Mouse (Mus musculus): ENCODE measurements at regions not wholly inside any gene's neighbourhood (a gene's known extent, or its start where the extent isn't known, plus 50 kb on each side); places are given as distances from the start of the nearest gene placed in this dataset.
"Not testable (repeated sequence)": the region's sequence is repeated elsewhere in the genome, so short reads cannot be mapped to it uniquely, and the experiment has no call there.

GRCm38 (mm10) chr12:77526581-77526980 is 288.7 kb downstream of the Fut8 start:
- in situ Hi-C loops (cut with MboI; ENCODE audit: low sequenced_read_pairs): not testable (repeated sequence)

- in situ Hi-C loops (cut with MboI; ENCODE audit: low sequenced_read_pairs): no loop called here
Observed at GRCm38 (mm10) chr12:77527499-77527898, 289.6 kb downstream of the Fut8 start.

DNA sequence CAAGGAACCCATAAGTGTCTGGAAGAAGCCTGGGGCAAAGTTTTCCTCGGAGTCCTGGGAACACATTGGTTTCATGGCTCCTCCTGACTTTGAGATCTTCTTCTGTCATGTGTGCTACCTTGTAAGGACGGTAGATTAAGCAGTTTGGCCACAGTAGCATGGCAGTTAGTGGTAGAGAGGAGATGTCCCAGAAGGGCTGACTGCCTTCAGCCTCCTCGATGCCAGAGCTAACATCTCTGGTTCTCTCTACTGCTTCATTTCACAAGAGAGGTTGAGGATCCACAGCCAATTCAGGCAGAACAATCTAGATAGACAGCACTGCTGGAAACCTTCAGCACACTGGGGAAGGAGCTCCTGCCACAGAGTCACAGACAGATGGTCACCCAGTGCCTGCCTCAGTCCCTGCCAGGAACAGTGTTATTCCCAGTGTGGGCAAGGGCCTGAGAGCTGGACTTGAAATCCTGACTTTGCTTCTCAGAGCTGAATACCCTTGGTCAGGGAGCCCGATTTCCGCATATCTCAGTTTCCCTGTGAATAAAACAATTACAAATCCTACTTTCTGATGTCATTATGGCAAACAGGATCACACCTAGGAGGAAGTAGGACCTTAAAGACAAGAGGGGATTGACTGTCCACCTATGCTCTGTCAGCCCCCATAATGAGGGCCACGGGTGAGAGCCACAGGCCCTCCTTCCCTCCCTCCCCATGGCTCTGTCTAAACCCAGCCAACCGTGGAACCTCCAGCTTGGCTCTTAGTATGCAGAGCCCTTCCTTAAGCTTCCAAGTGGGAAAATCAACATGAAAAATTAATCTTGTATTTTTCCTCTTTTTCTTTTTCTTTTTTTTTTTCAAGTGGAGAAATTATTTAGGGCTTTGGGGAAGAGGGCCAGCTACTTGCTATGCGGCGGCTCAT is 290.3 kb downstream of the Fut8 start:
- in situ Hi-C loops (cut with MboI; ENCODE audit: low sequenced_read_pairs): no loop called here

DNA sequence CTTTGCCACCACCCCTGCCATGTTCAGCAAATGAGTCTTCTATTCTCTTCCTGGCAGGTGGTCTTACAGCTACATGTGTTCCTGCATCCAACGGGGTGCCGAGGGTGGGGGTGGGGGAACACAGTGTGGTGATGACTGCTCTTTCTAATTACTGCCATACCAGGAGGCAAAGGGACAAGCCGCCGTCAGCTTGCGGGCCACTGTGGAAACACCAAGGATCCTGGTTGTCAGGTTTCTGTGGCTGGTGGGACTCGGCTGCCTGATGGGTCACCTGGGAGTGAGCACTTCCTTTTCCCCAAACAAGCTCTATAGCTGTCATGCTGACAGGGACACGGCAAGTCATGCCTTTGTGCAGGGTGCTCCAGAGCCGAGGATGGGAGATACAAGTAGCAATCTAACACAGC is 290.9 kb downstream of the Fut8 start:
- in situ Hi-C loops (cut with MboI; ENCODE audit: low sequenced_read_pairs): no loop called here

DNA sequence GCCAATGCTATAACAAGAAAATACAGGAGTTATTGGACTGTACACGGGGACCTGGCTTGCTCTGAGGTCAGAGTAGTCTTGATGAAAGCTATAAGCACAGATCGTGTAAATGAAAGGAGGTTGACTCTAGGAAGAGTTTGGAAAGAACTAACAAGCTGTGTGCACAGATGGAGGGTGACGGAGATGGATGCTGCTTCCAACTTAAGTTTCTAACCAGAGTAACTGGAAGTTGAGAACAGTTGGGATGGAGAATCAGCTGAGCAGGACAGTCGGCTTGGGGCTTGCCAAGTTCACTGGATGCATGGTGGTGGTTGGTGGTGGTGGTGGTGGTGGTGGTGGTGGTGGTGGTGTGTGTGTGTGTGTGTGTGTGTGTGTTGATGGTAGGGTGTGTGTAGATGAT is 291.5 kb downstream of the Fut8 start:
- in situ Hi-C loops (cut with MboI; ENCODE audit: low sequenced_read_pairs): no loop called here

DNA sequence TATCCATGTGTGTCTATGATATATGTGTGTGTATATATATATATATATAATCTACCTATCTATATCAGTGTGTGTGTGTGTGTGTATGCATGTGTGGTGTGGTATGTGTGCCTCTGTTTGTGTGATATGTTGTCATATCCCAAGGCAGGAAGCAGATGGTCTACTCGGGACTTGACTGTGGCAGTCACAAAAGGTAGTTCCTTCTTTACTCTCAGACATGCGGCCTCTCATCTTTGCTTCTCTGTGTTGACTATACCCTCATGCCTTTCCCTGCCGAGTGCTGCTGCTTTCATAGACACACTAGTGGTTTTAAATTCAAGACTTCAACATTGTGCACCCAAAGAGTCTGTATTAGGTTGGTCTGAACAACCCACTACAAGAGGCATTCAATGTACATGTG is 292.0 kb downstream of the Fut8 start:
- in situ Hi-C loops (cut with MboI; ENCODE audit: low sequenced_read_pairs): no loop called here

DNA sequence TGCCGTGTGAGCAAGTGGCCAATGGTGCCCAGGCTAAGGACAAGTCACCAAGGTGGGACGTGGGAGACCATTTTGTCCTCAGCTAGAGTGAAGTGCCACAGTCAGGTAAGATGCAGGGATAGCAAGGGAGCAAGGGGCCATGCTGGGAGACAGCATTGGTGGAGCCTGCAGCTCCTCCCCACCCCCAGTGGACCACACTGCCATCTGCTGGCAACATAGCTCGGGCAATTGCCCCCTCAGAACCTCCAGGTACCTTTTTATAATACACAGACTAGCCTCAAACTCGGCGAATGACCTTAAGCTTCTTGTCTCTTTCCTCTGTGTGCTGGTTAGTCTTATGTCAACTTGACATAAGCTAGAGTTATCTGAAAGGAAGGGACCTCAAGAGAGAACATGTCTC is 293.4 kb downstream of the Fut8 start:
- in situ Hi-C loops (cut with MboI; ENCODE audit: low sequenced_read_pairs): no loop called here

- in situ Hi-C loops (cut with MboI; ENCODE audit: low sequenced_read_pairs): no loop called here
Observed at GRCm38 (mm10) chr12:77532547-77532946, 294.6 kb downstream of the Fut8 start.

- in situ Hi-C loops (cut with MboI; ENCODE audit: low sequenced_read_pairs): no loop called here
Observed at GRCm38 (mm10) chr12:77533606-77534005, 295.7 kb downstream of the Fut8 start.

- in situ Hi-C loops (cut with MboI; ENCODE audit: low sequenced_read_pairs): no loop called here
Observed at GRCm38 (mm10) chr12:77534079-77534478, 296.2 kb downstream of the Fut8 start.

- in situ Hi-C loops (cut with MboI; ENCODE audit: low sequenced_read_pairs): no loop called here
Observed at GRCm38 (mm10) chr12:77535147-77535546, 297.2 kb downstream of the Fut8 start.

- in situ Hi-C loops (cut with MboI; ENCODE audit: low sequenced_read_pairs): no loop called here
Observed at GRCm38 (mm10) chr12:77537139-77537848, 299.4 kb downstream of the Fut8 start.

DNA sequence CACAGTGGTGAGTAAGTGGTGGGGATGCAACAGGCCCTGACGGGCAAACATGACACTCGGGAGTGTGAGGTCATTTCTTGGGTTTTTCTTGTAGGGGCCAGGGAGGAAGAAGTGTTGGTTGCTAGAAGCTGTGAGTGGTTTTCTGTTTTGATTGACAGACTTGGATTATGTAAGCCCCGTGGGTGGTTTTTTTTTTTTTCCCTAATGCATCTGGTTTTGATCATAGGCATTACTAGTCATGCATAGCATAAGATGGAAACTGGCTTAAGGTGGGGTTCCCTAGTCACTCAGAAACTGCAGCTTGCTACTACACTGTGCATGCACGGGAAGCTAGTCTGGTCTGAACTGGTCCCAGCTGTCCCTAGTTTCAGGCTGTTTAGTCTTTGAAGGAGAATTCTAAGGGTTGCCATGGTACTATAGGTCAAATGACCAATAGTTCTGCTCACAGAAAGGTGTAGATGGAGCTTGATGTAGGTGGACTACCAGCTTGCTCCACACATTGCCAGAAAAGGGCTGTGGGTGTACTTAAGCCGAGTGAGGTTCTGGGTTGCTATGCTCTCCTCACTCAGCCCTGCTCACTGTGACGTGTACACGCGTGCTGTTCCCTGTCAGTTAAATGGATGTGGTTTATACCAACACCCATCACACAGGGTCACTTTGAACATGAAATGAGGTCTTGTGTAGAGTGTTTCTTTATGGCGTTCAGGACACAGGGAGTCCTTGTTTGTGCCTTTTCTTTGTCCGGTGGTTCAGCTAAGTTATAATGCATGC is 301.9 kb downstream of the Fut8 start:
- in situ Hi-C loops (cut with MboI; ENCODE audit: low sequenced_read_pairs): no loop called here

GRCm38 (mm10) chr12:77541051-77541765 is 303.3 kb downstream of the Fut8 start:
- in situ Hi-C loops (cut with MboI; ENCODE audit: low sequenced_read_pairs): no loop called here

DNA sequence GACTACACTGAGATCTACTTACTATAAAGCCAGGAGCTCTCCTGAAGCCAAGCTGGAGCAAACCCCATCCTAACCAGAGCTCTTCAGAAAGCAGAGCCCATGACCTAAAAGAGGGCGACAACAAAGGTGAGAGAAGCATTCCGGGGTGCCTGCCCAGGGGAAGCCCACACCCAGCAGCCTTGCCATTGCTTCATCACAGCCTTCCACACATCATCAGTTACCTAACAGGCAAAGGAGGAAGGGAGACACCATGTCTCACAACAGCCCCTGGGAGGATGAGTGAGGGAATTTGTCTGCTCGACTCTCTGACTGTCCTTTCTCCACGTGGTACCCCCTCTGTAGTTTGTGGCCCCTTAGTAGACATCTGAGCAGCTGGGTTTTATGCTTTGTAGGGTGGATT is 303.9 kb downstream of the Fut8 start:
- in situ Hi-C loops (cut with MboI; ENCODE audit: low sequenced_read_pairs): no loop called here

DNA sequence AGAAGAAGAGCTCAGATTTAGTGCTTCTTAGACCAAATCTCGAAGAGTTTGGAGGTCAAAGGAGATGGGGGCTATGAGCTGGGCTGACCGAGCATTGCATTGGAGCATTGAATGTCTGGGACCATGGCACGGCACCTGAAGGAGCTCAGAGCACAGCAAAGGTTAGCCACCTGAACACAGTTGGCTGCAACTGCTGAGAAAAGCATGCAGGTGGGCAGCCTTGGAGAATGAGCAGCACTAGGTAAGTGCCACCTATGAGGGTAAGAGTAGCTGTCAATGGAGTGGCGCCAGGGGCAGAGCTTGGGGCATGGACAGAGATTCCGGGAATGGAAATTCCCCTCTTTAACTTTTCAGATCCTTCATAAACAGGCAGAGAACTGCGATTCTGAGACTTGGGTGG is 305.7 kb downstream of the Fut8 start:
- in situ Hi-C loops (cut with MboI; ENCODE audit: low sequenced_read_pairs): no loop called here

- in situ Hi-C loops (cut with MboI; ENCODE audit: low sequenced_read_pairs): no loop called here
Observed at GRCm38 (mm10) chr12:77546165-77546564, 308.2 kb downstream of the Fut8 start.

- in situ Hi-C loops (cut with MboI; ENCODE audit: low sequenced_read_pairs): no loop called here
Observed at GRCm38 (mm10) chr12:77568286-77568685, 330.4 kb downstream of the Fut8 start.

GRCm38 (mm10) chr12:77570501-77570900 is 332.6 kb downstream of the Fut8 start:
- in situ Hi-C loops (cut with MboI; ENCODE audit: low sequenced_read_pairs): no loop called here

- in situ Hi-C loops (cut with MboI; ENCODE audit: low sequenced_read_pairs): no loop called here
Observed at GRCm38 (mm10) chr12:77571071-77571470, 333.1 kb downstream of the Fut8 start.

- in situ Hi-C loops (cut with MboI; ENCODE audit: low sequenced_read_pairs): no loop called here
Observed at GRCm38 (mm10) chr12:77575046-77575445, 337.1 kb downstream of the Fut8 start.

All from CH12F3 (cell line).